Mouse (Mus musculus) adipocyte (in vitro differentiated cells): ENCODE data around the gene Col24a1.
A peak's percentile ranks its signal among the peaks of the same experiment; 100 is the strongest.

ENCODE experiments used
- DNase-seq: peaks from one replicate; pipeline ENCODE4 v3.0.0-alpha.2; 2016; ENCODE audit warnings: low spot score

The Col24a1 gene

DNA sequence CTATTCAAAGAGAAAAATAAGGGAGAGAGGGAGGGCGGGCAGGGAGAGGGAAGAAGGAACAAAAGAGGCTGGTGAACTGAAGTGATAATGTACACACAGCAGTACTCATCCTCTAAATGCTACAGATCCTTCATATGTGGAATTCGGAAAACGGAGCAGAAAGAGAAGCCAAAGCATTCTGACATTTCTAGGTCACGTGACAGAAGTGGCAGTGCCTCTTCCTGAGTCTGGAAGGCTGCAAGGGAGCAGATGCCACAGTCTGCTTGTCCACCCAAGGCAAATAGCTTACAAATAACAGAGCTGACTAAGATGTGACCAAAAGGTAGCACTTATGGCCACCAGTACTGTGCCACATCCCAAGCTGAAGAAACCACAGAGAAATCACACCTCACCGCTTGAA is 164.8 kb downstream of the Col24a1 start:
- DNase-seq, result no peak

DNA sequence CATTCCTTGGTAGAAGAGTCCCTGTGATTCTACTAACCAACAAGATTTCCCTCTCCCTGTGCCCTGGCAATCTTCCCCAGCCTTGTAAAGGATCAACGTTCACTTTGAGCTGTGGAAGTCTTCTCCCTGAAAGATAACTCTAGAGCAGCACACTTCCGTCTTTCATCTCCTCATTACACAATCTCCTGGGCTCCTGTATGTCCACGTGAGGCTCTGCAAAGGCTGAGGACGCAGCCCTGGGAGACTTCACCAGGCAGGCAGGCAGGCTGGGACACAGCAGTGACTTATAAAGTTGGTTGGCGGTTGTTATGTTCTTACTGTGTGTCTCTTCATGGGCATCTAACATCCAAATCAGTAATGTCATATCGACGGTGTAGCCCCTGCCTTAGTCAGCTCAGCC is 170.1 kb downstream of the Col24a1 start:
- no peak for DNase-seq

DNA sequence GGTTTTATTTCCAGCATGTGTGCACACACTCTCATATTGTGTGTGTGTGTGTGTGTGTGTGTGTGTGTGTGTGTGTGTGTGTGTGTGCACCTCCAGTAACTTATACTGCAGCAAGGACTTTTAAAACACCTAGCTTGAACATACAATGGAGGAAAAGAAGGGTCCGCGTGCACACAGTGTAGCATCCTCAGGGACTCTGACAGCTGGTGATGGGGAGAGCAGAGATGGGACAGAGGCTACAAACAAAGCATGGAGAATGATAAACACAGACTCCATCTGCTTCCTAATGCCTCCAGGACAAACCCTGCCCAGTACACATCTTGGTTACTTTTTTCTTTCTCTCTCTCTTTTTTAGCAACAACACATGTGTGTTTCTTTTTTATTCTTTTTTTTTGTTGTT is 171.5 kb downstream of the Col24a1 start:
- no peak for DNase-seq

DNA sequence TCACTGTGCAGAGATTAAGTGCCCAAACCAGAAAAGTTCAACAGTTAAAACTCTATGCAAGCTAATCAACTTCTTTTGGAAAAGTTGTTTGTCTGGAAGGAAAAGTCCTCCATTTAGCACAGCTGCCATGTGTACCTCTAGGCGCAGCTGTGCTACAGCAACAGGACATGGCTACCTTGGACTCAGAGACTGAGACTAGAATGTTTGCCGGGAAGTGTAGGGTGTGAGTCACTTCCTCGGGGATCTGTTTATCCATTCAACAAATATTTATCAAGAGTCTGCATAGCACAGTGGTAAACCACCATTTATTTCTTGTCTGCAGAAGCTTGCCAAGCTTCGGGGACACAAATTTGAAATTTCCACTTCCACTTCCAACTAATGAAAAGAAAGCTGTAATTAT is 178.8 kb downstream of the Col24a1 start:
- DNase-seq, result no peak

DNA sequence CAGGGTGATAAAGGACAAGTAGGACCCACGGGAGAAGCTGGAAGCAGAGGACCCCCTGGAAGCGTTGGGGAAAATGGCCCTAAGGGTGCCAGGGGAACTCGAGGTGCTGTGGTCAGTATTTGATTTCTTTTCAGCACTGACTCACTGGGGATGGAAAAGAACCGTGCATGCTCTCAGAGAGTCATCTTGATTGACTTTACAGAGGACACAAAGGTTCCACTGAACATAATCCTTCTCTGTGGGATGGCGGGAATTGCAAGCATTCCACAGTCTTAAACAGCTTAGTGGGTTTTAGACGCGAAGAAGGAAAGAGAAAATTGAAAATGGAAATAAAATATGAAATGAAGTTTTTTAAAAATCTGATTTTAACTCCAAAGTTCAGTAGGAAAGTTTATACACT is 181.9 kb downstream of the Col24a1 start:
- no peak for DNase-seq

DNA sequence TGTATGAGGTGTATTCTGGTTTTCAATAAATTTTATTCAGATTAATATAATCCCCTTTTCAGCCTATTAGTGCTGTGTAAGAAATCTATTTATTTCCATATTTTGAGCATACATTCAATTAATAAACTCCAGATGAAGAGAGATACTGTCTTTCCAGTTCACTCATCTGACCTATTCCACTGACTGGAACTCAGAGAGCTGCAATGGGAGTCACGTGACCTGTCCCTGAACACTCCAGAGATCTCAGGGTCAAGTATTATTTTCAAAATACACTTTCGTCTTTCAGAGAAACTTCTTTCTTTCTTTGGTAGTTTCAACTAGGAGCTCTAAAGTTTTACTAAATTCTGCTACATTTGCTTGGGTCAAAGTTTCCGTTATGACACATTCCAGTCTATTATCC is 184.4 kb downstream of the Col24a1 start:
- no peak for DNase-seq

DNA sequence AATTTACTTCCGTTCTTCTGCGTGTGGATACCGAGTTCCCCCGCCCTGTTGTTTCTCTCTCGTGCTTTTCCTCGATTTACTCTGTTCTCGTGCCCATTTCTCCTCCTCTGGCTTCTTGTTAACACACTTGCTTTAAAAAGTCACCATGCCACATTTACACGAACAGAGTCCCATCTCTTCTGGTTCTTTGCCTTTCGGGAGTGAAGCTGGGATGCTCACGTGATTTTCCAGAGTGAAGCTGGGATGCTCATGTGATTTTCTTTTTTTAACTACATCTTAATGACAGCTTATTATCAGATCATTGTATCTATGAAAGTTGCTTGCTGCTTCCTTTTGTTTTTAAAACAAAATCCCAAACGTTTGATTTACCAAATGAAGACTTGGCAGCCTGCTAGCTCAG is 184.8 kb downstream of the Col24a1 start:
- DNase-seq, result no peak

DNA sequence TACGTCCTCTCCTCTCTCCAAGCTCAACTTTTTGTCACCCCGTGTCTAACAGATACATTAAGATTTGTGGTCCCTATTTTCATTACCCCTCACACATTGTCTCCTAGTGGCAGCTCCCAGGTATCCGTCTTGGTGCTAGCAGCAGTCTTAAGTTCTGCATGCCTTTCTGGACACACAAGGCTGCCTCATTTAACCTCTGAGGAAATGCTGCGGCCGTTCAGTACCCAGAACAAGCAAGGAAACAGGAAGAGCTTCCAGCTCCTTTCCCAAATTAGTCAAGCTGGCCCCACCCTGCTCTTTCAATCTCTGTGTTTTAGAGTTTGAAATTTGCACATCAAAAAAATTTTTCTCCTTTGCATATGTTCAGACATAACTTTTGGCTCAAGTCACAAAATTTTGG is 186.2 kb downstream of the Col24a1 start:
- no peak for DNase-seq

DNA sequence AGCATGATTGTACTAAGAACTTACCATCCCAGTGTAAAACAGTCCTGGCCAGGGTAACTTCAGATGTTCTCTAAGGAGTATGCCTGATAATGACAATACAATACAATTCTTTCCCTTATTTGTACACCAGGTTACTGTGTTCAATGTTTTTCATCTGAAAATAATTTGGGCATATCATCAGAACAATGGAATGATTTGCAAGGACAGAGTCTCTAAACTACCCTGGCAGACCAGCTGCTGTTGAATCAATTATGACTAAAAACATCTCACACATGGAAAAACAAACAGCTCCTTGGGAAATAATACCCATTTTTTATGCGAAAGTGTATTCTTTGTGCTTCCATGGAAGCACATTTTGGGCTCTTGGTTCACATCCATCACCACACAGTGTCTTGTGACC is 198.0 kb downstream of the Col24a1 start:
- DNase-seq, result no peak

DNA sequence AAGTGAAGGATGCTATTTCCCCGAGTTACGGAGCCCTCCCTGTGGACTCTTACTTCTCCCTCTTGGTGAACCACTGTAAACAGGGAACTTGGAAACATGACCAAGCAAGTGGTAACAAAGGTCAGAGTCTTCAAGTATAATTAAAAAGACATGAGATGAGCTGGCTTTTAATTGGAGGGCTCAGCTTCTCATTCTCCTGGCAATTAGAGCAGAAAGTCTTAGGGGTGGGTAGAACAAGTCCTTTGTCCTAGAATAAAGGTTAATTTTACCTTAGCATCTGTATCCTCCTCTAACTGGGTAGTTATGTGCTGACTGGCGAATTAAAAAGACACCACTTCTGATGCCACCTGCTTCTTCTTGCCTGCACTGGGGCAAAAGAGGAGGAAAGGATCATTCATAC is 199.1 kb downstream of the Col24a1 start:
- no peak for DNase-seq

DNA sequence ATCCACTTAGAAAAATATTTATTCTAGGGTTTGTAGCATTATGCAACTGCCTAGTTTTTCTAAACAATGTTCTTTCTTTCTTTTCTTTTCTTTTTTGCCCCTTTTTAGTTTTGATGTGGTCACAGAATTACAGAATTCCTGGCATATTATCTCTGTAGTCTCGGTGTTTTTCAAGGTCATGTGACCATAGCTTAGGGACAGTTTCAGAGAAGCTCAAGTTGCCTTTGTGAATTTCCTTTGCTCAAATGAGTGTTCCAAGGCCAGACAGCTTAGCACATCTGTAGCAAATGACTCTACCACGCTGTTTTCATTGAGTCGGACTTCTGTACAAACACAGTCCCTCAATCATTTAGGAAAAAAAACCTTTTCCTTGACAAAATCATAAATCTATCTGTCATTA is 205.9 kb downstream of the Col24a1 start:
- no peak for DNase-seq

DNA sequence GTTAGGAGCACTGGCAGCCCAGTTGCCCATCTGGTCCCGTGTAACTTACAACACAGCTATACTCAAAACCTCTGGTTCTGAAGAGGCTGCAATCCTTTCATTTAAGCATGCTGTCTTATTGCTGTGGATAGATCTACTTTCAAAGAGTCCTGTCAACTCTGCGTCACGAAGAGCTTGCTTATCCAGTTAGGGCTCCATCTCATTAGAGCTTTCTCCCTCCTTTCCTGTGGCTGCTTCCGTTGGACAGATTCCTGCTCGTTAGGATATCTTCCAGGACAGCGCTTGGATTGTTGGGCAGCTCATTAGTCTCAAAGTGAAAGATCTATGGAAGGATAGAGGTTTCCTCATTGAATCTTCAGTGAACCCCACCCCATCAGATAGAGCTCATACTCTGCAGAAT is 206.6 kb downstream of the Col24a1 start:
- no peak for DNase-seq

DNA sequence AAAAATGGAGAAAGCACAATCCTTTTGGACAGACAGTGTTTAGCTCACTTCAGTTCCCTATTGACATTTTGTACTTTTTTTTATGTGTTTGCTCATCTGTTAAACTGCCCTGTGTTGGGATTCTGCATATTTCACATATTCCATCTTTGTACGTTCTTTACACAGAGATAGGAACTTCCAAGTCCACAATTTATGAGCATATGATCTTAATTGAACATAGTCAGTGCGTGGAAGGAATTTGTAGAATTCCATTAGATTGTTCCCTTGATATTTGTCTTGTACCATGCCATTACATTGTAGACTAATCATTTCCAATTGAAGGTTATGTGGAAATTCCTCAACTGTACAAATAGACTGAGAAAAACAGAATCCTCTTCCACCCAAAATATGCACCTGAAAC is 212.6 kb downstream of the Col24a1 start:
- no peak for DNase-seq

DNA sequence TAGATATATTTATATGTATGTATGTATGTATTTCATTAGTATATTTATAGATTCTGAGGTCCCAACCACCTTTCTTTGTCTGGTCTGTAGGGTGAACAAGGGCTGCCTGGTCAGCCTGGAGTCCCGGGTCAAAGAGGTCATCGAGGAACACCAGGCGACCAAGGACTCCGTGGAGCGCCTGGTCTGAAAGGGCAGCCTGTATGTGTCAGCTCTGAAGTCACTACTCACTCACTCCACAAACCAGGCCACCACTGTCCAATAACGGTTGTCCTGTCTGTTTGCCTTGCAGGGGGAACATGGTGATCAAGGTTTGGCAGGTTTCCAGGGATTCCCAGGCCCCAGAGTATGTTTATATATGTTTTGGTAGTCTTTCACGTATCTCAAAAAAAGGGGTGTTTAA is 216.3 kb downstream of the Col24a1 start:
- DNase-seq, result no peak

DNA sequence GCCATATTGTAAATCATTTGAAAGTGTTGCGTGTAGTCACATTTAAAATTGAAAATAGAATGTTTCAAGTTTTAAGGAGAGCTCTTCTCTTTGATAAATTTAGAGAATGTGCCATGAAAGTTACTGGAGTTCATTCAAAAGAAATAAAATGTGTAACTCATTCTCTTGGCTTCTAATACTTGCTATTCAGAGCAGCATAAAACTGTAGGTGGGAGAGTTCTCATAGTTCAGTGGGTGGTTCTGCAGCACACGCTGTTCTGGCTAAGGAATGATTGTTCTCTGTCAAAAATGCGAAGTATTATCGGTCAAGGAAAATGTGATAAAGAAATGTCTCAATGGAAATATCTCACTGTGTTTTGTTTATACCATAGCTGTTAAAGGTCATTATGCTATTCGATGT is 221.9 kb downstream of the Col24a1 start:
- DNase-seq, result no peak

DNA sequence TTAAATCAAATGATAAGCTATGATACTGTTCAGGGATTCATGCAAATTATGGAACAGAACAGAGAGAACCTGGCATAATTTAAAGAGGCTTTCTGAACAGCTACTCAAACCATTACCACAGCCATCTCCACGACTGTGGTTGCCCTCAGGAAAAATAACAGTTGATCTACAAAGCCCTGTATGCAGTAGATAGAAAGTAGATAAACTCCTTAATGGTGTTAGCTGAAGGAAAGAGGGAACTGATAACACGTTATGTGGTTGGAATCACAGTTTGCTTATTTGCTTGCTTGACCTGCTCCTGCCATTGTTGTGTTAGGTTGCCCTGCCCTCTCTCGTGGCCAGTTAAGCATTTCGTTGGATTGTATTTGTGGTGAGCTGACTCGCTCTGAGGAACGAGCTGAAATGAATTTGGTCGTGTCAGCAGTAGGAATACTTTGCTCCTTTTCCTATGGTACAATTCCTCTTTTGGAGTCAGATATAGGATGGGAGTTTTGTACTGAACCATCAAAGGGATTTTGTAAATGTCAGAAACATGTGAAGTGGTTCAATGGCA is 229.3 kb downstream of the Col24a1 start:
- no peak for DNase-seq

DNA sequence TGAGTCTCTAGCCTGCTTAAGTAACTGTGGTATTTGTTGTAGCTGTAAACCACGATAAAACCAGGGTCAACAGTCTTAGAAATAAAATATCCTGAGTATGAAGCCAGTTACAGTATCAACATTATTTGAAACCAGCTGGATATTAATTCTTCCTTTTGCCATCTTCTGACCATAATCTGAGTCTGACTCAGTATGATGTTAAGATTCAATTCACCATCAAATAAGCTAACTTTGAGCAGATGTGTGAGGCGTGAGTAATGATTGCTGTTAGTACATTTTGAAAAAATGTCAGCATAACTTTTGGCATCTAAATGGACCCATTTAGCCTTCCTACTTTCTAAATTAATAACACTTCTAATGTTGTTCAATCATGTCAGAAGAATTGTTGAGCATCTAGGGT is 230.0 kb downstream of the Col24a1 start:
- no peak for DNase-seq

DNA sequence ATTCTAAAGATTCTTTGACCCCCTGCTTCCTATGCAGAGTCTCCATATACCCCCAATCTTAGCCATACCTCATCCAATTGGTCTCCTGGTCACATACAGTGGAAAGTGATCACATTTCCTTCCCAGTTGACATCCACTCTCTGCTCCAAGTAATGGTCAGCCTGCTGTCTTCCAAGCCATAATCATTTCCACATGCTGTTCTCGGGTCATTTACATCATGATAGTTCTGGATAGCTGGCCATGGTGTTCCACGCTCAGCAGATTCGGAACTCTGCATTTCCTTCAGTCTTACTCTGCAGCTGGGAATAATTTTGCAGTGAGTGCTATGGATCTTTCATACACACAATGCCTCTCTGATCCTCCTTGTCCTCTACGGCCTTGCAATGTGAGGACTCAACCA is 233.0 kb downstream of the Col24a1 start:
- DNase-seq, result peak; percentile 24

DNA sequence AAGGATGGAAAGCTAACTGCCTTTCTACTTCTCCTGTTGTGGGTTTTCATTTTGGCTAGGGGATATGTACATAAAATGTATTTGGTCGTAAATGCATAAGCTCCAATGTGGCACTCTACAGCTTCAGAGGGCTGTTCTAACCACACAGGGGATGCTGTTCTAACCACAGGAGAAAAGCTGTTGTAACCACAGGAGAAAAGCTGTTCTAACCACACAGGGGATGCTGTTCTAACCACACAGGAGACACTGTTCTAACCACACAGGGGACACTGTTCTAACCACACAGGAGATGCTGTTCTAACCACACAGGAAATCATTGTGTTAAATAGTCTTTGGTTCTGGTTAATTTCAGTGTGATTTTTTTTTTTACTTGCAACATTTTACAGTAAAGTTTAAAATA is 245.6 kb downstream of the Col24a1 start:
- DNase-seq, result no peak

DNA sequence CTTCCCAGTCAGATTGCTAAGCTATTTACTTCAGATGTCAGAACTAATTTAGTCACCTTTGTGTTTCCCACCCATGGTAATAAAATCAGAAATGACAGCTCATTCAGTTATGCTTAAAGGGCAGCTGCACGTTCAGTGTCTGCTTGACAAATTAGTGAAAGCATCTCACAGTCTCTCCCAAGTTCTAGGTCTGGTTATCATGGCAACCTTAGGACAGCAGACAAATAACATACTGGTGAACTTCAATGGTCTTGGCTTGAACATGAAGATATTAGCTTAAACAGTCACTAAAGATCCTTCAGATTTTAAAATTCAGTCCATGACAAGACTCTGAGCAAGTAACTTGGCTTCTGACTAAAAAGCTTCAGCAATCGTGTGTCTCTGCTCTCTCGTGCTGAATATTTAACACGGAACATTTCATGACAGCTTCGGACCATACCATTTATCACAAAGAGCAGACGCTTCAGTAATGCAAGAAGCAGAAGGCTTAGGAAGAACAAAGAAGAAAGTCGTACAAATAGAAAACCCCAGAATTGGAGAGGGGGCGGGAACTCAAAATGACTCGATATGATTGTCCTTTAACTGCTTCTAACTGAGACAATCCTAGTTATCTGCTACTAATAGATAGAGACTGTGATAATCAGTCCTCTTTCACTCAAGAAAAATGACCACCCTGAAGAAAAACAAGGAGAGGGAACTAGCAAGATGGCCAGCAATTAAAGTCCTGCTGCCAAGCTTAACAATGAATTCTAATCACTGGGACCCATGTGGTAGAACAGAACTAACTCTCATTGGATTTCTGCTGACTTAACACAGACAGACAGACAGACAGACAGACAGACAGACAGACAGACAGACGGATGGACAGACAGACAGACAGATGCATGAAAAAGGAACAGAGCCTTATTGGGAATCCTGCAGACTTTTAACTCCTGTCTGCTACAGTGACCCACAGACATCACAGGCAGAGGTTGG is 256.5 kb downstream of the Col24a1 start:
- DNase-seq, result no peak

DNA sequence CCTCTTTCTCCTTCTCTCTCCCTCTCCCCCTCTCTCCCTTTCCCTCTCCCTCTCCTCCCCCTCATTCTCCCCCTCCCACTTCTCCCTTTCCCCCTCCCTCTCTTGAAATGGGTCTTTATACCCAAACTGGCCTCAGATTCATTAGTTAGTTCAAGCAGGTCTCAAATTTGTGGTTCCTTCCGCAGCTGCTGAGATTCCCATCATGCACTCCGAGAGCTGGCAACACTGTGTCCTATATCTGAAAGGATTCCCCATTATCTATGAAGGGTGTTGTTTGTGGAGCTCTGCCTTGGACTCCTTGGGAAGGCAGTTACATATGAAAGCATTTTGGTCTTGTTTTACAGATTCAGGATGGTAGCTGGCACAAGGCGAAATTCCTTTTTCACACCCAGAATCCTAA is 257.9 kb downstream of the Col24a1 start:
- no peak for DNase-seq

DNA sequence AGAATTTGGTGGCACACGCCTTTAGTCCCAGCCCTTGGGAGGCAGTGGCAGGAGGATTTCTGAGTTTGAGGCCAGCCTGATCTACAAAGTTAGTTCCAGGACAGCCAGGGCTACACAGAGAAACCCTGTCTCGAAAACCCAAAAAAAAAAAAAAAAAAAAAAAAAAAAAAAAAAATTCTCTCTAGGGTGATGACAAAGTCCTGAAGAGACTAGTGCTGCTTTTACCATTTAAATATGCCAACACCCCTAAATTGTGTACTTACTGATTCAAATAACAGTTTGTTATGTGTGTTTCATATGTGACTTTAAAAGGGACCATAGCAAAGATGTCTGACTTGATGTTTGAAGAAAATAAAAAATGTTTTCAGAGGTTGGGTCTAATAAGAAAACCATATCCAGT is 262.1 kb downstream of the Col24a1 start:
- DNase-seq, result no peak

DNA sequence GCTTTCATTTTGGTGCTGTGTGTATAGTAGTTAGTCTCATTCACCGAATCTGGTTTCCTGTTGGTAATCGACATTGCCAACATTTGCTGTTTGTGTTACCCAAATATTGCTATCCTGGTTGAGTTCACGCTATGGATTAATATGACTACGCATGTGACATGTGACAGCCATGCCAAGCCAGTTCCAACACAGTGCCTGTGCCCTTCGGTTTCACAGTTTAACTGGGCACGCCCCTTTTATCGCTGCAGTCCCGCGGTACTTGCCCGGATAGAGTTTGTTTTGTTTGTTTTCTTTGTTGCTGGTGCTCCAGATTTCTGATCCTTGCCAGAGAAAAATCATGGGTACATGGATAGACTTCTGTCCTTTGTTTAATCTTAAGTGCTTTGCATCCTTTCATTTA is 263.9 kb downstream of the Col24a1 start:
- no peak for DNase-seq

DNA sequence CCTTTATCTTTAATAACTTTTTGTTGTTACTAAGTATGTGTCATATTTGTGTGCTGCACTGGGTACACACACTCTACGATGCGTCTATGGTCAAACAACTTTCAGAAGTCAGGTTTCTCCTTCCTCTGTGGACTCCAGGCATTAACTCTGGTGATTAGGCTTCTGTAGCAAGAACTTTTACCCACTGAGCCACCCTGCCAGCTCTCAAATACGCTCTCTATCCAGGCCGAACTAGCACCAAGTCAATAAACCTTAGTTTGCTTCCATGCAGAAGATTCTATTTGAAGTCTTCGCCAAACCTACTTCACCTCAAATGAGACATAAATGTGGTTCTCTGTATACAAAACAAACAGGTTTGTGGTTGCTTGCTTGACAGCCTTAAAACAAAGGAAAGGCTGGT is 267.4 kb downstream of the Col24a1 start:
- no peak for DNase-seq
